Mouse (Mus musculus): ENCODE data around the gene Dcx. TPM values are rescaled to one million over a fixed set of nuclear protein-coding genes. Genes with fewer than 3 reads are reported as not detected.

Dcx gene
- polyA plus RNA-seq, 2 experiments: 10.5 to 13.0 TPM

DNA sequence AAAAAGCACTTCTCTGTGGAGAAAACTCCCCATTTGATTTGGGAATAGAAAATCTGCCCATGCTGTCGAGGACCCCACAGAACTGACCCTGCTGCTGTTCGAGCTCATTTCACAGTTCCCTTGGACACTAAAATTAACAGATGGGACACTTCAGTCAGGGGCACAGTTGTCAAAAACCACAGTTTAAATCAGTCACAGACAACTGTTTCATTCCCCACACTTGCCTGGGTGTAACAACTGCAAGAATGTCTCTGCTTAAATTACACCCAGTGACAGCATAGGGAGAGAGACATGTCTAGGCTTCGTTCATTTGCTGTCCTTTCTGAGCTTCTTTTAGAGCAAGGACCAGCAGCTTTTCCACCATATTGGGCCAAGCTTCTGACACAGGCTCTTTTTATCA, 86.5 kb downstream of the Dcx start:
- H3K27ac ChIP-seq (replicated peaks; ENCODE audit: low read depth, low read length): no peak overlapping the region
- TF ChIP-seq POLR2A (IDR thresholded peaks at IDR 0.05; ENCODE audit: borderline replicate concordance, extremely low read depth, insufficient read depth, insufficient read length): no peak
- WGBS: 65% methylated on average over 3 of the region's 3 CpGs
- H3K4me3 ChIP-seq (replicated peaks; ENCODE audit: low read length): no peak overlapping the region
- no peaks in the 10 kb centered on the region for H3K4me1 ChIP-seq (ENCODE audit: control insufficient read depth, insufficient read depth, low read length)
- no peaks in the 10 kb centered on the region for H3K36me3 ChIP-seq (ENCODE audit: control insufficient read depth, insufficient read depth, low read length)
- H3K9ac ChIP-seq (ENCODE audit: low read depth, low read length, severe bottlenecking): no peak overlapping the region
- H3K27me3 ChIP-seq (ENCODE audit: control insufficient read depth, insufficient read depth, low read length): no peaks in the 10 kb centered on the region
- H3K9me3 ChIP-seq (ENCODE audit: control insufficient read depth, low read length): no peaks in the 10 kb centered on the region
- DNase-seq (ENCODE audit: low spot score): no peak
- no peak overlapping the region for H3K4me2 ChIP-seq (replicated peaks; ENCODE audit: low read depth, low read length, severe bottlenecking)
- ATAC-seq (ENCODE audit: low FRiP score, low read depth): peak; percentile 74; the same call in 1 of the 2 replicates

DNA sequence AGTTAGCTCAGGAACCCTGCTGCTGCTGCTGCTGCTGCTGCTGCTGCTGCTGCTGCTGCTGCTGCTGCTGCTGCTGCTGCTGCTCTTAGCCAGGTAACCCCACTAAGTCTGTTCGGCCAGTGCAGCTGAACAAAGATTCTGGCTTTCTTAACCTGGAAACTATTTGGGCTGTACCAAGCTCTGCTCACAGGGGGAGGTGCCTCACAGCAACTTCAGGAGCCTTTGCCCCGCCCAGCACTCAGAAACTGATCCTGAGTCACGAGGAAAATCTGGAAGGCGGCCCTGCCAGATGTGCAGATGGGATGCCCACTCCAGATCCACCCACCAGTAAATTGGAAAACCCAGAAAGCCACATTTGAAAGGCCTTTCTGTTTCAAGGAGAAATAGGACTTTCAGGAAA, 105.9 kb downstream of the Dcx start, which contains the start of gene Capn6:
Gene Capn6 (minus strand): TSS at position 203 of the 400 bp plus-strand sequence.
- peak within 1 kb of the TSS; percentile 48 for H3K4me3 ChIP-seq (replicated peaks; ENCODE audit: low read length)
- H3K27me3 ChIP-seq (ENCODE audit: control insufficient read depth, insufficient read depth, low read length): no peaks in the 10 kb centered on the region
- no peaks in the 10 kb centered on the region for H3K9me3 ChIP-seq (ENCODE audit: control insufficient read depth, low read length)
- H3K27ac ChIP-seq (replicated peaks; ENCODE audit: low read depth, low read length): peak within 1 kb of the TSS; percentile 75
- WGBS: 25% methylated on average over 4 of the region's 4 CpGs
- H3K9ac ChIP-seq (ENCODE audit: low read depth, low read length, severe bottlenecking): peak within 1 kb of the TSS; percentile 66
- peak; percentile 86 for DNase-seq (ENCODE audit: low spot score)
- TF ChIP-seq POLR2A (IDR thresholded peaks at IDR 0.05; ENCODE audit: borderline replicate concordance, extremely low read depth, insufficient read depth, insufficient read length): no peak
- peak; percentile 90 for ATAC-seq (ENCODE audit: low FRiP score, low read depth)
- H3K36me3 ChIP-seq (ENCODE audit: control insufficient read depth, insufficient read depth, low read length): no peaks in the 10 kb centered on the region
- H3K4me2 ChIP-seq (replicated peaks; ENCODE audit: low read depth, low read length, severe bottlenecking): peak within 1 kb of the TSS; percentile 47
- peaks cover 3% of the 10 kb centered on the region; the same call in 1 of the 2 replicates for H3K4me1 ChIP-seq (ENCODE audit: control insufficient read depth, insufficient read depth, low read length)

DNA sequence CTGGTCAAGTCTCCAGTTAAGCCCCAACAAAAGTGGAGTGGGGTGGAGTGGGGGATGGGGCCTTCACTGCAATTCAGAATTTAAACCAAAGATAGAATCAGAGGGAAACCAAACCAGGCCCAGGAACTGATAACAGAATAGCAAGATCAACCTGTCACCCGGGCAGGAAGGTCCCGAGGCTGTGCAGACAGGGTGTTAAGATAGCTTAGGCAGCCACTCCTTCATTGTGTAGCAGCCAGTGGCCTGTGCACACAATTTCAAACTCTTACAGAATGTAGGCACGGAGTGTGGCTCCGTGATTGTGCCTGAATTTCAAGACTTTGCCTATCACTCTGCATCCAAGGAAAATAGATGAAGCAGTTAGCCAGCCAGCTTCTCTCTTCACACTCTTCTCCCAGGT, 106.6 kb downstream of the Dcx start:
- no peaks in the 10 kb centered on the region for H3K9me3 ChIP-seq (ENCODE audit: control insufficient read depth, low read length)
- peak overlapping the region; percentile 47 for H3K4me2 ChIP-seq (replicated peaks; ENCODE audit: low read depth, low read length, severe bottlenecking)
- ATAC-seq (ENCODE audit: low FRiP score, low read depth) (no peak), DNase-seq (ENCODE audit: low spot score) (no peak)
- H3K4me3 ChIP-seq (replicated peaks; ENCODE audit: low read length): peak overlapping the region; percentile 48
- peaks cover 6% of the 10 kb centered on the region; the same call in 1 of the 2 replicates for H3K4me1 ChIP-seq (ENCODE audit: control insufficient read depth, insufficient read depth, low read length)
- H3K27me3 ChIP-seq (ENCODE audit: control insufficient read depth, insufficient read depth, low read length): no peaks in the 10 kb centered on the region
- TF ChIP-seq POLR2A (IDR thresholded peaks at IDR 0.05; ENCODE audit: borderline replicate concordance, extremely low read depth, insufficient read depth, insufficient read length): no peak
- peak overlapping the region; percentile 75 for H3K27ac ChIP-seq (replicated peaks; ENCODE audit: low read depth, low read length)
- WGBS: 39% methylated on average over 4 of the region's 4 CpGs
- H3K9ac ChIP-seq (ENCODE audit: low read depth, low read length, severe bottlenecking): peak overlapping the region; percentile 66
- no peaks in the 10 kb centered on the region for H3K36me3 ChIP-seq (ENCODE audit: control insufficient read depth, insufficient read depth, low read length)

DNA sequence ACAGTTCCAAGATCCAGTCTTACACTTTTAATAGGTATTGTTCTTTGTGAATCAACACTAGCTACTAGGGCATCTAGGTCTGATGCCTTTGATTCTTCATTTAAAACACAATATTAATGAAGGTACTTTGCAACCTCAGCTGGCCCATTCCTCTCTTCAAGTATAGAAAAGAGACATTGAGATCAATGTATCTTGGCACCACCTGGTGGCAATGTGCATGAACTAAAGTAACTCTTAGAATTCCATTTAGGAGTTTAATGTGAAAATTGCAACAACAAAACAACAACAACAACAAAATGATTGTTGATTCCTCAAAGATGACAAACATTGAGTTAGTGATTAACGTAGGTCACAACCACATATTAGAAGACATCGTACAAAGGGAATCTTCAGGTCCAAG, 114.2 kb downstream of the Dcx start:
- Histone ChIP-seq H3K27ac (replicated peaks; ENCODE audit: low read depth, low read length) (no peak overlapping the region), H3K4me3 (replicated peaks; ENCODE audit: low read length) (no peak overlapping the region), H3K4me1 (ENCODE audit: control insufficient read depth, insufficient read depth, low read length) (peaks cover 5% of the 10 kb centered on the region; the same call in 1 of the 2 replicates), H3K9ac (ENCODE audit: low read depth, low read length, severe bottlenecking) (no peak overlapping the region), H3K9me3 (ENCODE audit: control insufficient read depth, low read length) (no peaks in the 10 kb centered on the region), H3K27me3 (ENCODE audit: control insufficient read depth, insufficient read depth, low read length) (no peaks in the 10 kb centered on the region), H3K4me2 (replicated peaks; ENCODE audit: low read depth, low read length, severe bottlenecking) (no peak overlapping the region), H3K36me3 (ENCODE audit: control insufficient read depth, insufficient read depth, low read length) (peaks cover 8% of the 10 kb centered on the region; the same call in 1 of the 2 replicates)
- DNase-seq (ENCODE audit: low spot score): no peak
- TF ChIP-seq POLR2A (IDR thresholded peaks at IDR 0.05; ENCODE audit: borderline replicate concordance, extremely low read depth, insufficient read depth, insufficient read length): no peak
- no peak for ATAC-seq (ENCODE audit: low FRiP score, low read depth)
- WGBS: 95% methylated on average over 2 of the region's 2 CpGs

DNA sequence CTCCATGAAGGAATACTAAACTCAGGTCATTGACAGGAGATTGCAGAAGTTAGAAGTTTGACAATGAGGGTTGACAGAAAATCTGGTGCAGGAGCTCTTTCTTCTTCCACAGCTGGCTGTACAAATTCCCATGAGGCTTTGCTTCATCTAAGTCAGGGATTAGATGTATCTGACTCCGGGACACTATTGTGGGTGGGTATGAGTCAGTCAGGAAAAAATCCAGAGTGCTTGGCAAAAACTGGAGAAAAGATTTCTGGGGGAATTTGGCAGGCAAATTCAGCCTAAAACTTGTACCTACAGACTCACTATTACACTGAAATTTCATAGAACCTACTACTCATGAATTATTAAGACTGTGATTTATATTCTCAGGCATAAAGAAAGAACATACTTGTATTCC, 117.2 kb downstream of the Dcx start:
- Histone ChIP-seq H3K9me3 (ENCODE audit: control insufficient read depth, low read length) (no peaks in the 10 kb centered on the region), H3K27me3 (ENCODE audit: control insufficient read depth, insufficient read depth, low read length) (no peaks in the 10 kb centered on the region), H3K27ac (replicated peaks; ENCODE audit: low read depth, low read length) (no peak overlapping the region), H3K36me3 (ENCODE audit: control insufficient read depth, insufficient read depth, low read length) (peaks cover 11% of the 10 kb centered on the region; the same call in 1 of the 2 replicates), H3K4me2 (replicated peaks; ENCODE audit: low read depth, low read length, severe bottlenecking) (no peak overlapping the region), H3K4me1 (ENCODE audit: control insufficient read depth, insufficient read depth, low read length) (no peaks in the 10 kb centered on the region), H3K4me3 (replicated peaks; ENCODE audit: low read length) (no peak overlapping the region), H3K9ac (ENCODE audit: low read depth, low read length, severe bottlenecking) (no peak overlapping the region)
- TF ChIP-seq POLR2A (IDR thresholded peaks at IDR 0.05; ENCODE audit: borderline replicate concordance, extremely low read depth, insufficient read depth, insufficient read length): no peak
- no peak for ATAC-seq (ENCODE audit: low FRiP score, low read depth)
- 89% methylated on average over 1 of the region's 1 CpGs for WGBS
- no peak for DNase-seq (ENCODE audit: low spot score)

Small RNAs within 50 kb of the gene (microRNA-seq; reads per million reads assigned to microRNA genes)
- not detected for gene Gm47298

Other genes starting within 250 kb of the Dcx start
- gene Capn6, start 105.9 kb downstream of the Dcx start, polyA plus RNA-seq (2012; rRNA removed): 475 and 478 TPM in 2 replicates
- gene Capn6, start 105.9 kb downstream of the Dcx start, polyA plus RNA-seq (2014; fragmentation: Nextera tagmentation; extraction: Ambion mirVana): 404 and 425 TPM in 2 replicates
- gene A730046J19Rik, start 220.4 kb upstream of the Dcx start, polyA plus RNA-seq (2012; rRNA removed): 0.88 and 1.1 TPM in 2 replicates
- 1.5 TPM in 2 replicates for gene A730046J19Rik, start 220.4 kb upstream of the Dcx start, polyA plus RNA-seq (2014; fragmentation: Nextera tagmentation; extraction: Ambion mirVana)

All from limb, embryonic 14.5 days (tissue).